Mouse (Mus musculus): Measurements from ENCODE around the gene Specc1.

The Specc1 gene

DNA sequence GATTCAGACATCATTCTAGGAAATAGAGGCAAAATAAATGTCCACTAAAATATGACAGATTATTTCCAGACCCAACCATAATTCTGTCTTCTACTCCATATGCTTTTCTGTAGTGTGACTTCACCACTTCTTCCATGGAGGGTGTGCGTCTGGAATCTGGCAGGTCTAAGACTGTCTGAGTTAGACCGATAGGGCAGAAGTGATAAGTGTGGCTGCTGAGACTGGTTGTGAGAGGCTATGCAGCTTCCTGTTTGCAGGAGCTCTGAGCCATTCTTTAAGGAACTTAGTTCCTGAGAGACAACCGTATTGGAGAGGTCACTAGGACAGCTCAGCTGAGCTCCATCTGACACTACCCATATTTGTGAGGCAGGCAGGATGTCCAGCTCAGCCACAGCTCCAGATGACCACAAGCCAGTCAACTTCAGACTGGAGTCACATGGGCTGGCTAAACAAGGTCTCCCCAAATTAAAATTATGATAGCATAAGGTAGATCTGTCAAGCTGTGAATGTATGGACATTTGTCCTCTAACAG, 146.9 kb downstream of the Specc1 start:
- no peak for DNase-seq (ENCODE audit: low spot score)

DNA sequence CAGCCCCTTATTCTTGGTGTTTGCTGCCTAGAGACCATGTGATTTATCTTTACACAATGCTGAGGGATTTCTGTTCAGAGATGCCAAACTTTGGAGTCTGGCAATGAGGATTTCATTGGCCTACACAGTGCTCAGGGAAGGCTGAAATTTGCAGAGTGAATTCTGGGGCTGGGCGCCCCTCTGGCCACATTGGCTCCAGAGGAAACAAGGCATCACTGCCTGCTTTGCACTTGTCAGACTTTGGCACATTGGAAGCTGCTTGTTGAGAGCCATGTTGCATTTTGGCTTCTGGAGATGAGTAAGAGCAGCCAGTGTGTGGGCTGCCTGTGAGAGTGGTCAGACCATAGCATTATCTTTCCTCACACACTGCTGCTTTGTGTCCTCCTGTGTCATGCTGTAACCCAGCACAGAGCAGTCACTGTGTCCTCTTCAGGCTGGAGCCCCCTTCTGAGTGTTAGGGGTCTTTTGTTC, 149.9 kb downstream of the Specc1 start:
- DNase-seq (ENCODE audit: low spot score) = no peak

- DNase-seq (ENCODE audit: low spot score) = no peak
These were observed 150.8 kb downstream of the Specc1 start for GRCm38 (mm10) chr11:62107272-62107836.

DNA sequence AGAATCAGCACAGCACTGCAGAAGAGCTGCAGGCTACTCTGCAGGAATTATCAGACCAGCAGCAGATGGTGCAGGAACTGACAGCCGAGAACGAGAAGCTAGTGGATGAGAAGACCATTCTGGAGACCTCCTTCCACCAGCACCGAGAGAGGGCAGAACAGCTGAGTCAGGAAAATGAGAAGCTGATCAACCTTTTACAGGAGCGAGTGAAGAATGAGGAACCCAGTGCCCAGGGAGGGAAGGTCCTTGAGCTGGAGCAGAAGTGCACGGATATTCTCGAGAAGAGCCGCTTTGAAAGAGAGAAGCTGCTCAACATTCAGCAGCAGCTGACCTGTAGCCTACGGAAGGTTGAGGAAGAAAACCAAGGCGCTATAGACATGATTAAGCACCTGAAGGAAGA, 162.0 kb downstream of the Specc1 start:
- DNase-seq (ENCODE audit: low spot score) = no peak

- no peak for DNase-seq (ENCODE audit: low spot score)
These were observed 163.3 kb downstream of the Specc1 start for GRCm38 (mm10) chr11:62119871-62120270.

- no peak for DNase-seq (ENCODE audit: low spot score)
These were observed 164.8 kb downstream of the Specc1 start for GRCm38 (mm10) chr11:62121365-62121764.

- DNase-seq (ENCODE audit: low spot score) = peak; percentile 93
These were observed 171.1 kb downstream of the Specc1 start for GRCm38 (mm10) chr11:62127692-62128091.

DNA sequence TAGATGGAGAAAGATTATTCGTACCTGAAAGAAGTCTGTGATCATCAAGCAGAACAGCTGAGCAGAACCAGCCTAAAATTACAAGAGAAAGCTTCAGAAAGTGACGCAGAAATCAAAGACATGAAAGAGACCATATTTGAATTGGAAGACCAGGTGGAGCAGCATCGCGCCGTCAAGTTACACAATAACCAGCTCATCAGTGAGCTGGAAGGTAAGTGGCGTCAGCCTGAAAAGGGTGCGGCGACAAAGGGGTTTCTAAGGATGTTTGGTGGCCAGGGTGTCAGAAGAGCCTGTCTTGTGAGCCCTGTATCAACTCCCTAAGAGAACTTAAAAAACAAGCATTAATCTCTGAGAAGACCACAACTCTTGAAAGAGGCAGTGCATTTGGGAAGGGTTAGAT, 171.6 kb downstream of the Specc1 start:
- DNase-seq (ENCODE audit: low spot score) = no peak

GRCm38 (mm10) chr11:62130191-62130590, 173.6 kb downstream of the Specc1 start:
- peak; percentile 68 for DNase-seq (ENCODE audit: low spot score)

GRCm38 (mm10) chr11:62130685-62131295, 174.2 kb downstream of the Specc1 start:
- peak; percentile 24 for DNase-seq (ENCODE audit: low spot score)

DNA sequence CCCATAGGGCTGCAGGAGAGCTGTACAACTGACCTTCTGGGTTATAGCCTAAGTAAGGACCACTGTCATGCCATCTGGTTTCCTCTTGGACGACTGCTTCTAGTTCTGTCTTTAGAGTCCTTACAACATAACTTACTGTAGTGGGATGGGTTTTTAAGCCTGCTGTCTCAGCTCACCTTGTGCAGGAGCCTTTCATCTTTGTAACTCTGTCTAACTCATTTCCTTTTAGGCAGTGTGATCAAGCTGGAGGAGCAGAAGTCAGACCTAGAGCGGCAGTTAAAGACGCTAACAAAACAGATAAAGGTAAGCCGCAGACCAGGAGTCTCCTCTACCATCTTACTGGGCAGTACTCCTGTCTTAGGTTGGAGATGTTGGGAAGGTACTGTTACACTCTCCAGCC, 175.0 kb downstream of the Specc1 start:
- DNase-seq (ENCODE audit: low spot score) = no peak

GRCm38 (mm10) chr11:62134191-62134590, 177.6 kb downstream of the Specc1 start:
- no peak for DNase-seq (ENCODE audit: low spot score)

DNA sequence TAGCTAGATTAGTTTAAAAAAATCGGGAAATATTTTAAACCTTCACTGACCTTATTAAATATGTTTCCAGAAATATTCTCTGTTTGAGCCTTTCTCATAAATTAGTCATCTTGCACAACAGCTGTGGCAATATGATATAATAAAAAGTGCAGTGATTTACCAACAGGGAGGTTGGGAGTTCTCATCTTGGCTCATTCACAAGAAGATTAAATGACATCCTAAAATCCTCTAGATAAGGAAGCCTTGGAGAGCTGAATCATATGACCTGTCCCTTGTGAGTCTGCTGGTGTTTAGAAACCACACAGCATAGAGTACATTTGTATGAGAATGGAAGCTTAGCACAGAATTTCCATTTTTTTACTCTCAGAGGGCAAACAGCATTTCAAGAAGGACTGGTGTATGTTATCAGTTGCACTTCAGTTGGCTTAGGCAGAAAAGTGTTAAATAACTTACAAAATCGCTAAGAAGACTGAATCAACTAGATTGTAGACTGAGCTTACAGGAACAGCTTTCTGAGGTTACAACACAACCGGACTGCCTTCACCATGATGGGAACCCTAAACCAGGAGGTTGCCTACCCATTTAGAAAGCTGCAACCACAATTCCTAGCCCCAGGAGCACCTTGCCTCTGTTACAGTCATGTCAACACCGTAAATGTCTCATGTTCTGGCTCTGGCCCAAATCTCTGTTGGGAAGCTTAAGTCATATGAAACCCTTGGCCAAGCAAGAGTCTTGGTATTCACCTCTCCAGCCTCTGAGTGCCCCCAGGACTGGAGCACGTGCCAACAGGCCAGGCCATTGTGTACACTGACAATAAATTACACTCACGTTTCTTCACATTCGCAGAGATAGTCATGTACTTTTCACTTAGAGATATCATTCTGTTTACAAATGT, 188.9 kb downstream of the Specc1 start:
- no peak for DNase-seq (ENCODE audit: low spot score)

DNA sequence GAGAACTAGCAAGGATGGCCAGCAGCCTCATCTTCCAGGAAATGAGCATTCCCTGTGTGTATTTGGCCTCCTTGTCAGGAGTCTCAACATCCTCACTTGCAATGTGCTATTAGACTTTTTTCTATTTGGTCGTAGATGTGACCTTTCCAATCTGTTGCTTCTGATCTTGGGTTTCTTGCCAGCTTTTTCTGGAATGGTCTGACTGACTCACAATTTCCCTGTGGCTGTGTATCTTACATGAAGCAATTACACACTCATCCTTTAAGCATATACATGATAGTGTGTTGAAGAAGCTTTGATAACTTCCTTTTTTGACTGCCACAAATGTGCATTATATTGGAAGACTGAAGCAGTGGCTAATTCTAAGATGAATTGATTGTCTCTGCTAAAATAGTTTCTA, 190.1 kb downstream of the Specc1 start:
- no peak for DNase-seq (ENCODE audit: low spot score)

- no peak for DNase-seq (ENCODE audit: low spot score)
These were observed 191.5 kb downstream of the Specc1 start for GRCm38 (mm10) chr11:62148026-62148425.

GRCm38 (mm10) chr11:62148449-62148848, 191.9 kb downstream of the Specc1 start:
- DNase-seq (ENCODE audit: low spot score) = no peak

DNA sequence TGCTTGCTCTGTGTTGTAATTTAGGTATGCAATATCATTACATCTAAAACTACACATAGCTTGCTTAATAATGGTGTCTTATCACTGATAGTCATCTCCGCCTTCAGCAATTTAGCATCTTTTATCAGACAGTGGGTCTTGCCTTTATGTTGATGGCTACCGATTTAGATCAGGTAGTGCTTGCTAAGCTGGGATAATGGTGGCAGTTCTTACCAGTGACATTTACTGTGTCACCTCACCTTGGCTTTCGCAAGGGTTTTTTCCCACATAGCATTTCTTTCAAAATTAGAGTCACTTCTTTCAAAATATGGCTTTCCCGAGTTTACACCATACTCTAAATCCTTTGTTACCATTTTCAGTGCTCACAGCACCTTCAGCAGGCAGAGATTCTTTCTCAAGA, 196.5 kb downstream of the Specc1 start:
- no peak for DNase-seq (ENCODE audit: low spot score)

DNA sequence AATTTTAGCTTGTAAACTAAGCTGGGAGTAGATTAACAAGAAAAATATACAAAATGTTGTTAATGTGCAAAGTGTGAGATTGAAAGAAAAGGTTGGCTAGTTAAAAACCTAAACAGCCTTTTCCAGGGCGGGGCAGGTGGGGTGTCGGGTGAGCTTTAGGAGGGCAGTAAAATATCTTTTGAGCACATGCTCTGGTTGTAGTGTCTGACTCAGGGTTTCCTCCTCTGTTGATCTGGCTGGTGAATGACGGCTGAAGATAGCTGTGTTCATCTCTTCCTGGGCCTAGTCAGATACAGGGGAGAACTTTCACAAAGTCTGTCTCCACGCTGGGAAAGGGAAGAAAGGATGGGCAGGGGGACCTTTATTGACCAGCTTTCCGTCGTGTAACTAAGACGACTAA, 203.2 kb downstream of the Specc1 start:
- DNase-seq (ENCODE audit: low spot score) = no peak

DNA sequence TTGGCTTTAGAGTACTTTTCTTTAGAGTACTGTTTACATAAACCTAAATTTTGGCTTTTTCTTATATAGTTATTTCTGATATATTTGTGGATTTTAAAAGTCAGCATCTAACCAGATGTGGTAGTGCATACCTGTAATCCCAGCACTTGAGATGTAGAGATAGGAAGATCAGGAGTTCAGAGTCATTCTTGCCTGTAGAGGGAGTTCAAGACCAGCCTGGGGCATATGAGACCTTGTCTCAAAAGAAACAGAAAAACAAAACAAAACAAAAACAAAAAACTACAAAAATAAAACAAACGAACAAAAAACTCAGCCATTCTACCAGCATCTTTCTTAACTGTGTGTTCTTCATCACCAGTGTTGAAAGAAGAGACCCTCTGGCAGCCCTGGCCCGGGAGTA, 204.9 kb downstream of the Specc1 start:
- DNase-seq (ENCODE audit: low spot score) = no peak

DNA sequence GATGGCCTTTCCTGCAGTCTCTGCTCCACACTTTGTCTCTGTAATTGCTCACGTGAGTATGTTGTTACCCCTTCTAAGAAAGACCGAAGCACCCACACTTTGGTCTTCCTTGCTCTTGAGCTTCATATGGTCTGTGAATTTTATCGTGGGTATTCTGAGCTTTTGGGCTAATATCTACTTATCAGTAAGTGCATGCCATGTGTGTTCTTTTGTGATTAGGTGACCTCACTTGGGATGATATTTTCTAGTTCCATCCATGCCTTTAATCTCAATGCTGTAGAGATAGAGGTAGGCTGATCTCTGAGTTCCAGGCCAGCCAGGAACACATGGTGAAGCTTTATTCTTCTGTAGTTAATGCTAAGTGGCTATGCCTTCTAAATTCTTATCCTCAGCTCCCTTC, 207.8 kb downstream of the Specc1 start:
- DNase-seq (ENCODE audit: low spot score) = no peak

DNA sequence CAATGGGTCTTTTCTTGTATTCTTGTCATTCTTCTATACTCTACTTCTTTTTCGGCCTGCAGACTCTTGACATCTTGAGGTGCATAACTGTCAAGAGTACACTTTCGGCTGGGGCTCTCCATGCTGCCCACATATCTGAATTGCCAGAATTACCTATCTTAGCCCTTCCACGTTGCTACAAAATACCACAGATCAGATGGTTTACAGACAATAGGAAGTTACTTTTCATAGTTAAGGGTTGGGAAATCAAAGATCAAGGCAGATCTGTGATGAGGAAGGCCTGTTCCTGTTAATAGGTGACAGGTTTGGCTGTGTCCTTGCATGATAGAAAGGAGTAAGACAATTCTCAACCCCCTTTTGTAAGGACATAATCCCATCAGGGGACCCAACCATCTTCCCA, 209.9 kb downstream of the Specc1 start:
- DNase-seq (ENCODE audit: low spot score) = no peak

DNA sequence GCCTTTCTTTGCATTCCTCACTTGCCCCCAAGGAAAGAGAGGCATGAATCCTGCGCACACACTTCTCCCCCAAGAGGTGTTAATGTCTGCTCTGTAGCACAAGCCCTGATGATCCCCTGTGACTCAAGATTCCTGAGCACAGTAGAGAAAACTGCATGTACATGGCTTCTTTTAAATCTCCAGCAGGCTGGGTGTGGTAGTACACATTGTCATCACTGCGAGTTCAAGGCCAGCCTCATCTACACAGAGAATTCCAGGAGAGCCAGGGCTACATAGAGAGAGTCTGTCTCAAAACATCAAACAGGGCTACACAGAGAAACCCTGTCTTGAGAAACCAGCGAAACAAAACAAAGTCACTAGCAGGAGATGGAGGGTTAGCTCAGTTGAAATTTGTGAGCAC, 211.6 kb downstream of the Specc1 start:
- no peak for DNase-seq (ENCODE audit: low spot score)
